Mouse (Mus musculus): ENCODE results near the gene Pla2g2e. TPM values are rescaled to one million over a fixed set of nuclear protein-coding genes. Genes with fewer than 3 reads are reported as not detected.
"Not testable (repeated sequence)": the region's sequence is repeated elsewhere in the genome, so short reads cannot be mapped to it uniquely, and the experiment has no call there.

Gene Pla2g2e
- polyA plus RNA-seq, 1 experiment from 2014 or later, result not detected

GRCm38 (mm10) chr4:138892655-138893054 is 14.9 kb downstream of the Pla2g2e start:
- DNase-seq (ENCODE audit: low spot score) (no peak), ATAC-seq (replicated peaks; ENCODE audit: low FRiP score) (no peak)
- 81% methylated on average over 6 of the region's 6 CpGs for WGBS

GRCm38 (mm10) chr4:138893789-138894188 is 16.0 kb downstream of the Pla2g2e start:
- not testable (repeated sequence) for H3K4me1 ChIP-seq (replicated peaks; ENCODE audit: control insufficient read depth, insufficient read depth, low read length); H3K4me2 ChIP-seq; H3K9ac ChIP-seq (ENCODE audit: low read depth, low read length); DNase-seq (ENCODE audit: low spot score); ATAC-seq (replicated peaks; ENCODE audit: low FRiP score); H3K27me3 ChIP-seq (replicated peaks; ENCODE audit: control insufficient read depth, insufficient read depth, low read length); H3K9me3 ChIP-seq (ENCODE audit: control insufficient read depth, low read length); H3K4me3 ChIP-seq (ENCODE audit: low read depth, low read length); H3K27ac ChIP-seq (ENCODE audit: low read depth, low read length)
- WGBS, result 88% methylated on average over 11 of the region's 11 CpGs
- peaks cover 11% of the 10 kb centered on the region for H3K36me3 ChIP-seq (ENCODE audit: control insufficient read depth, insufficient read depth, low read length)

More at GRCm38 (mm10) chr4:138892655-138893054, 14.9 kb downstream of the Pla2g2e start:
- Histone ChIP-seq H3K9me3 (ENCODE audit: control insufficient read depth, low read length) (no peaks in the 10 kb centered on the region), H3K27ac (ENCODE audit: low read depth, low read length) (no peak overlapping the region), H3K36me3 (ENCODE audit: control insufficient read depth, insufficient read depth, low read length) (peaks cover 11% of the 10 kb centered on the region), H3K4me3 (ENCODE audit: low read depth, low read length) (no peak overlapping the region), H3K4me2 (no peak overlapping the region), H3K27me3 (replicated peaks; ENCODE audit: control insufficient read depth, insufficient read depth, low read length) (no peaks in the 10 kb centered on the region), H3K9ac (ENCODE audit: low read depth, low read length) (no peak overlapping the region), H3K4me1 (replicated peaks; ENCODE audit: control insufficient read depth, insufficient read depth, low read length) (no peaks in the 10 kb centered on the region)

- Histone ChIP-seq H3K27ac (ENCODE audit: low read depth, low read length) (no peak overlapping the region), H3K9me3 (ENCODE audit: control insufficient read depth, low read length) (no peaks in the 10 kb centered on the region), H3K27me3 (replicated peaks; ENCODE audit: control insufficient read depth, insufficient read depth, low read length) (no peaks in the 10 kb centered on the region), H3K4me1 (replicated peaks; ENCODE audit: control insufficient read depth, insufficient read depth, low read length) (no peaks in the 10 kb centered on the region), H3K4me2 (no peak overlapping the region), H3K9ac (ENCODE audit: low read depth, low read length) (no peak overlapping the region), H3K36me3 (ENCODE audit: control insufficient read depth, insufficient read depth, low read length) (peaks cover 17% of the 10 kb centered on the region), H3K4me3 (ENCODE audit: low read depth, low read length) (no peak overlapping the region)
- WGBS, result 77% methylated on average over 7 of the region's 7 CpGs
- ATAC-seq (replicated peaks; ENCODE audit: low FRiP score) (no peak), DNase-seq (ENCODE audit: low spot score) (no peak)
These were observed 21.6 kb downstream of the Pla2g2e start for GRCm38 (mm10) chr4:138899361-138899760.

- peaks cover 9% of the 10 kb centered on the region for H3K36me3 ChIP-seq (ENCODE audit: control insufficient read depth, insufficient read depth, low read length)
- no peak overlapping the region for H3K4me2 ChIP-seq
- H3K4me3 ChIP-seq (ENCODE audit: low read depth, low read length), result no peak overlapping the region
- no peaks in the 10 kb centered on the region for H3K4me1 ChIP-seq (replicated peaks; ENCODE audit: control insufficient read depth, insufficient read depth, low read length)
- DNase-seq (ENCODE audit: low spot score) (no peak), ATAC-seq (replicated peaks; ENCODE audit: low FRiP score) (no peak)
- no peak overlapping the region for H3K9ac ChIP-seq (ENCODE audit: low read depth, low read length)
- H3K9me3 ChIP-seq (ENCODE audit: control insufficient read depth, low read length), result no peaks in the 10 kb centered on the region
- 91% methylated on average over 18 of the region's 18 CpGs for WGBS
- H3K27ac ChIP-seq (ENCODE audit: low read depth, low read length), result no peak overlapping the region
- no peaks in the 10 kb centered on the region; the same call in 1 of the 2 replicates for H3K27me3 ChIP-seq (replicated peaks; ENCODE audit: control insufficient read depth, insufficient read depth, low read length)
These were observed 28.0 kb downstream of the Pla2g2e start for GRCm38 (mm10) chr4:138905624-138906337.

GRCm38 (mm10) chr4:138913141-138913787 is 35.5 kb downstream of the Pla2g2e start:
- DNase-seq (ENCODE audit: low spot score), result peak; percentile 60
- no peak overlapping the region; the same call in 1 of the 2 replicates for H3K27ac ChIP-seq (ENCODE audit: low read depth, low read length)
- ATAC-seq (replicated peaks; ENCODE audit: low FRiP score), result peak; percentile 54

GRCm38 (mm10) chr4:138913797-138914196 is 36.1 kb downstream of the Pla2g2e start, which contains the start of gene Otud3:
Gene Otud3 (minus strand): TSS chr4:138913945.
- no peak within 1 kb of the TSS; the same call in 1 of the 2 replicates for H3K27ac ChIP-seq (ENCODE audit: low read depth, low read length)
- no peaks in the 10 kb centered on the region; the same call in 1 of the 2 replicates for H3K36me3 ChIP-seq (ENCODE audit: control insufficient read depth, insufficient read depth, low read length)
- H3K27me3 ChIP-seq (replicated peaks; ENCODE audit: control insufficient read depth, insufficient read depth, low read length), result no peaks in the 10 kb centered on the region; the same call in 1 of the 2 replicates
- H3K9ac ChIP-seq (ENCODE audit: low read depth, low read length), result peak within 1 kb of the TSS; percentile 81
- no peaks in the 10 kb centered on the region for H3K9me3 ChIP-seq (ENCODE audit: control insufficient read depth, low read length)
- peak within 1 kb of the TSS; percentile 99 for H3K4me2 ChIP-seq
- WGBS, result under 1% methylated on average over 39 of the region's 39 CpGs
- ATAC-seq (replicated peaks; ENCODE audit: low FRiP score), result peak; percentile 97
- DNase-seq (ENCODE audit: low spot score), result peak; percentile 91
- H3K4me3 ChIP-seq (ENCODE audit: low read depth, low read length), result peak within 1 kb of the TSS; percentile 90
- H3K4me1 ChIP-seq (replicated peaks; ENCODE audit: control insufficient read depth, insufficient read depth, low read length), result peaks cover 6% of the 10 kb centered on the region; the same call in 1 of the 2 replicates

More at GRCm38 (mm10) chr4:138913141-138913787, 35.5 kb downstream of the Pla2g2e start:
- no peaks in the 10 kb centered on the region for H3K9me3 ChIP-seq (ENCODE audit: control insufficient read depth, low read length)
- no peaks in the 10 kb centered on the region; the same call in 1 of the 2 replicates for H3K36me3 ChIP-seq (ENCODE audit: control insufficient read depth, insufficient read depth, low read length)
- H3K4me3 ChIP-seq (ENCODE audit: low read depth, low read length), result peak overlapping the region; percentile 90
- H3K4me1 ChIP-seq (replicated peaks; ENCODE audit: control insufficient read depth, insufficient read depth, low read length), result peaks cover 6% of the 10 kb centered on the region; the same call in 1 of the 2 replicates
- no peaks in the 10 kb centered on the region; the same call in 1 of the 2 replicates for H3K27me3 ChIP-seq (replicated peaks; ENCODE audit: control insufficient read depth, insufficient read depth, low read length)
- peak overlapping the region; percentile 99 for H3K4me2 ChIP-seq
- WGBS, result under 1% methylated on average over 52 of the region's 52 CpGs
- peak overlapping the region; percentile 81 for H3K9ac ChIP-seq (ENCODE audit: low read depth, low read length)

GRCm38 (mm10) chr4:138917282-138917681 is 39.5 kb downstream of the Pla2g2e start:
- ATAC-seq (replicated peaks; ENCODE audit: low FRiP score), result no peak
- H3K4me1 ChIP-seq (replicated peaks; ENCODE audit: control insufficient read depth, insufficient read depth, low read length), result peaks cover 6% of the 10 kb centered on the region; the same call in 1 of the 2 replicates
- H3K27me3 ChIP-seq (replicated peaks; ENCODE audit: control insufficient read depth, insufficient read depth, low read length), result peaks cover 7% of the 10 kb centered on the region
- no peak overlapping the region for H3K4me2 ChIP-seq
- no peak overlapping the region for H3K27ac ChIP-seq (ENCODE audit: low read depth, low read length)
- H3K4me3 ChIP-seq (ENCODE audit: low read depth, low read length), result no peak overlapping the region
- H3K9me3 ChIP-seq (ENCODE audit: control insufficient read depth, low read length), result no peaks in the 10 kb centered on the region
- DNase-seq (ENCODE audit: low spot score), result no peak
- WGBS, result 73% methylated on average over 9 of the region's 9 CpGs
- no peaks in the 10 kb centered on the region for H3K36me3 ChIP-seq (ENCODE audit: control insufficient read depth, insufficient read depth, low read length)
- H3K9ac ChIP-seq (ENCODE audit: low read depth, low read length), result no peak overlapping the region

- no peak overlapping the region for H3K4me3 ChIP-seq (ENCODE audit: low read depth, low read length)
- peak overlapping the region; percentile 32; the same call in 1 of the 2 replicates for H3K4me2 ChIP-seq
- 41% methylated on average over 20 of the region's 20 CpGs for WGBS
- peaks cover 7% of the 10 kb centered on the region for H3K27me3 ChIP-seq (replicated peaks; ENCODE audit: control insufficient read depth, insufficient read depth, low read length)
- H3K4me1 ChIP-seq (replicated peaks; ENCODE audit: control insufficient read depth, insufficient read depth, low read length), result no peaks in the 10 kb centered on the region
- H3K9ac ChIP-seq (ENCODE audit: low read depth, low read length), result no peak overlapping the region
- no peaks in the 10 kb centered on the region for H3K9me3 ChIP-seq (ENCODE audit: control insufficient read depth, low read length)
- H3K27ac ChIP-seq (ENCODE audit: low read depth, low read length), result no peak overlapping the region
- ATAC-seq (replicated peaks; ENCODE audit: low FRiP score) (no peak), DNase-seq (ENCODE audit: low spot score) (no peak)
- no peaks in the 10 kb centered on the region for H3K36me3 ChIP-seq (ENCODE audit: control insufficient read depth, insufficient read depth, low read length)
These were observed 43.8 kb downstream of the Pla2g2e start for GRCm38 (mm10) chr4:138921254-138922130.

Data from liver, embryonic 11.5 days (tissue).